Mouse (Mus musculus) cerebellum, adult 2 months (tissue): ENCODE data around the gene Tspyl2.

Experiments
- CTCF ChIP-seq: fragments of 200-500 bp; IDR thresholded peaks from 2 replicates; pipeline ENCODE4 v1.5.1; 2011; ENCODE audit warnings: low read depth, mild to moderate bottlenecking, control low read depth, low read length, moderate library complexity, borderline replicate concordance; ENCODE audit not compliant: insufficient read depth
- POLR2A ChIP-seq: fragments of 200-500 bp; IDR thresholded peaks from 2 replicates; pipeline ENCODE4 v1.6.1; 2011; ENCODE audit warnings: low read length, control low read depth, borderline replicate concordance; ENCODE audit not compliant: insufficient read depth

GRCm38 (mm10) chrX:152347041-152347440 lies 4.8 kb upstream of the Tspyl2 start:
- TF ChIP-seq CTCF: no peak
- TF ChIP-seq POLR2A: no peak
